Mouse (Mus musculus) hindbrain, embryonic 11.5 days (tissue): ENCODE data around the gene Rps6ka2. TPM values are rescaled to one million over a fixed set of nuclear protein-coding genes. Genes with fewer than 3 reads are reported as not detected.
A peak's percentile ranks its signal among the peaks of the same experiment; 100 is the strongest.
"Not testable (repeated sequence)": the region's sequence is repeated elsewhere in the genome, so short reads cannot be mapped to it uniquely, and the experiment has no call there.

Experiments
- ATAC-seq: fragments of 200-750 bp; cut with Nextera tagmentation; 2 replicates; pipeline ENCODE4 v1.8.0; 2017; ENCODE audit warnings: mild to moderate bottlenecking, moderate TSS enrichment, moderate library complexity; ENCODE audit not compliant: low FRiP score
- DNase-seq: peaks from one replicate; pipeline ENCODE4 v3.0.0-alpha.2; 2015; ENCODE audit warnings: low spot score
- H3K27ac ChIP-seq: fragments of 300-500 bp; sonication (generic); 2 replicates; pipeline ENCODE4 v1.5.1; 2014; ENCODE audit warnings: mild to moderate bottlenecking, low read depth, low read length
- H3K27me3 ChIP-seq: fragments of 300-500 bp; sonication (generic); 2 replicates; pipeline ENCODE4 v1.6.1; 2014; ENCODE audit warnings: mild to moderate bottlenecking, low read length, moderate library complexity, mixed read lengths; ENCODE audit not compliant: control insufficient read depth, insufficient read depth
- H3K36me3 ChIP-seq: fragments of 300-500 bp; sonication (generic); 2 replicates; pipeline ENCODE4 v1.6.1; 2014; ENCODE audit warnings: mild to moderate bottlenecking, low read length, moderate library complexity, mixed read lengths; ENCODE audit not compliant: control insufficient read depth, insufficient read depth
- H3K4me1 ChIP-seq: fragments of 300-500 bp; sonication (generic); replicated peaks from 2 replicates; pipeline ENCODE4 v1.6.1; 2014; ENCODE audit warnings: low read length, mixed read lengths; ENCODE audit not compliant: control insufficient read depth, insufficient read depth
- H3K4me2 ChIP-seq: fragments of 300-500 bp; sonication (generic); replicated peaks from 2 replicates; pipeline ENCODE4 v1.6.1; 2014; ENCODE audit warnings: mild to moderate bottlenecking, low read depth, low read length
- H3K4me3 ChIP-seq: fragments of 300-500 bp; sonication (generic); 2 replicates; pipeline ENCODE4 v1.5.1; 2014; ENCODE audit warnings: low read depth, low read length
- H3K9ac ChIP-seq: fragments of 300-500 bp; sonication (generic); 2 replicates; pipeline ENCODE4 v1.6.1; 2014; ENCODE audit warnings: low read depth, low read length
- H3K9me3 ChIP-seq: fragments of 300-500 bp; sonication (generic); 2 replicates; pipeline ENCODE4 v1.6.1; 2016; ENCODE audit warnings: low read length; ENCODE audit not compliant: control insufficient read depth
- WGBS: fragments of 180-500 bp; shearing (Covaris S2); extraction: QIAGEN DNeasy Blood & Tissue Kit; methylation state at CpG from one replicate; pipeline ENCODE4 v1.1.7; 2014; 5-methylcytosine and 5-hydroxymethylcytosine counted together
- polyA plus RNA-seq: library from polyadenylated mRNA; unstranded; fragments of >200 nt; fragmentation: Nextera tagmentation; extraction: Ambion mirVana; gene quantifications from 2 replicates; pipeline ENCODE4 v1.2.1, GENCODE M21; 2014

Gene Rps6ka2
- polyA plus RNA-seq, 1 experiment from 2014 or later: 22.5 TPM

- Histone ChIP-seq H3K27me3 (no peaks in the 10 kb centered on the region), H3K4me1 (no peaks in the 10 kb centered on the region), H3K4me3 (no peak overlapping the region), H3K4me2 (no peak overlapping the region), H3K36me3 (no peaks in the 10 kb centered on the region; the same call in 1 of the 2 replicates), H3K9ac (no peak overlapping the region), H3K27ac (no peak overlapping the region), H3K9me3 (no peaks in the 10 kb centered on the region)
- no peak for DNase-seq
- WGBS: 95% methylated on average over 9 of the region's 9 CpGs
- no peak for ATAC-seq
Measured at GRCm38 (mm10) chr17:7279251-7279650, 109.3 kb downstream of the Rps6ka2 start.

GRCm38 (mm10) chr17:7284297-7284910, 114.5 kb downstream of the Rps6ka2 start:
- H3K9ac ChIP-seq: no peak overlapping the region
- no peaks in the 10 kb centered on the region for H3K4me1 ChIP-seq
- H3K27ac ChIP-seq: no peak overlapping the region
- ATAC-seq (no peak), DNase-seq (no peak)
- no peak overlapping the region for H3K4me3 ChIP-seq
- 76% methylated on average over 8 of the region's 8 CpGs for WGBS
- H3K27me3 ChIP-seq: no peaks in the 10 kb centered on the region
- H3K36me3 ChIP-seq: no peaks in the 10 kb centered on the region; the same call in 1 of the 2 replicates
- no peak overlapping the region for H3K4me2 ChIP-seq
- no peaks in the 10 kb centered on the region for H3K9me3 ChIP-seq

- ATAC-seq (no peak), DNase-seq (no peak)
- Histone ChIP-seq H3K27me3 (no peaks in the 10 kb centered on the region), H3K9ac (no peak overlapping the region), H3K36me3 (no peaks in the 10 kb centered on the region; the same call in 1 of the 2 replicates), H3K9me3 (no peaks in the 10 kb centered on the region), H3K4me1 (no peaks in the 10 kb centered on the region), H3K4me3 (no peak overlapping the region), H3K4me2 (no peak overlapping the region), H3K27ac (no peak overlapping the region)
- 86% methylated on average over 12 of the region's 12 CpGs for WGBS
Measured at GRCm38 (mm10) chr17:7285292-7285691, 115.4 kb downstream of the Rps6ka2 start.

GRCm38 (mm10) chr17:7286422-7287050, 116.6 kb downstream of the Rps6ka2 start:
- no peak overlapping the region for H3K4me3 ChIP-seq
- DNase-seq (no peak), ATAC-seq (no peak)
- no peak overlapping the region for H3K9ac ChIP-seq
- H3K4me2 ChIP-seq: no peak overlapping the region
- H3K4me1 ChIP-seq: no peaks in the 10 kb centered on the region
- WGBS: 86% methylated on average over 12 of the region's 12 CpGs
- H3K36me3 ChIP-seq: no peaks in the 10 kb centered on the region; the same call in 1 of the 2 replicates
- no peaks in the 10 kb centered on the region for H3K9me3 ChIP-seq
- H3K27ac ChIP-seq: no peak overlapping the region
- no peaks in the 10 kb centered on the region for H3K27me3 ChIP-seq

GRCm38 (mm10) chr17:7292012-7292684, 122.2 kb downstream of the Rps6ka2 start:
- WGBS: 71% methylated on average over 11 of the region's 11 CpGs
- ATAC-seq: peak; percentile 45; the same call in 1 of the 2 replicates
- no peak overlapping the region for H3K27ac ChIP-seq

GRCm38 (mm10) chr17:7306278-7307196, 136.6 kb downstream of the Rps6ka2 start:
- DNase-seq, H3K4me3 ChIP-seq, H3K36me3 ChIP-seq, H3K4me1 ChIP-seq, H3K9ac ChIP-seq, H3K9me3 ChIP-seq, H3K27ac ChIP-seq, H3K4me2 ChIP-seq, H3K27me3 ChIP-seq: not testable (repeated sequence)
- peak; percentile 75; the same call in 1 of the 2 replicates for ATAC-seq
- 61% methylated on average over 8 of the region's 8 CpGs for WGBS

More at GRCm38 (mm10) chr17:7292012-7292684, 122.2 kb downstream of the Rps6ka2 start:
- DNase-seq: no peak
- Histone ChIP-seq H3K9ac (no peak overlapping the region), H3K27me3 (no peaks in the 10 kb centered on the region), H3K4me3 (no peak overlapping the region), H3K4me2 (no peak overlapping the region), H3K4me1 (no peaks in the 10 kb centered on the region), H3K36me3 (no peaks in the 10 kb centered on the region), H3K9me3 (no peaks in the 10 kb centered on the region)

- H3K36me3 ChIP-seq, DNase-seq, H3K27ac ChIP-seq, H3K4me3 ChIP-seq, ATAC-seq, H3K4me2 ChIP-seq, H3K4me1 ChIP-seq, H3K27me3 ChIP-seq, H3K9ac ChIP-seq, H3K9me3 ChIP-seq: not testable (repeated sequence)
- 89% methylated on average over 6 of the region's 8 CpGs for WGBS
Measured at GRCm38 (mm10) chr17:7315693-7316382, 145.9 kb downstream of the Rps6ka2 start.

- 85% methylated on average over 6 of the region's 6 CpGs for WGBS
- not testable (repeated sequence) for H3K4me2 ChIP-seq, H3K36me3 ChIP-seq, DNase-seq, H3K4me3 ChIP-seq, H3K9me3 ChIP-seq, H3K27me3 ChIP-seq, H3K4me1 ChIP-seq, H3K9ac ChIP-seq, ATAC-seq, H3K27ac ChIP-seq
Measured at GRCm38 (mm10) chr17:7319789-7320188, 149.9 kb downstream of the Rps6ka2 start.
